Mouse (Mus musculus) intestine, postnatal 0 days (tissue): ENCODE results near the gene Mical2. TPM values are rescaled to one million over a fixed set of nuclear protein-coding genes. Genes with fewer than 3 reads are reported as not detected.

Source experiments
- ATAC-seq: fragments of 200-750 bp; cut with Nextera tagmentation; 2 replicates; pipeline ENCODE4 v1.8.0; 2017; ENCODE audit warnings: mild to moderate bottlenecking, moderate TSS enrichment, moderate library complexity
- H3K27ac ChIP-seq: fragments of 300-500 bp; sonication (generic); 2 replicates; pipeline ENCODE4 v1.5.1; 2014; ENCODE audit warnings: mild to moderate bottlenecking, low read depth, low read length, moderate library complexity
- H3K27me3 ChIP-seq: fragments of 300-500 bp; sonication (generic); replicated peaks from 2 replicates; pipeline ENCODE4 v1.6.1; 2014; ENCODE audit warnings: low read length, mixed read lengths; ENCODE audit not compliant: control insufficient read depth, insufficient read depth
- H3K36me3 ChIP-seq: fragments of 300-500 bp; sonication (generic); 2 replicates; pipeline ENCODE4 v1.6.1; 2014; ENCODE audit warnings: mild to moderate bottlenecking, moderate library complexity; ENCODE audit not compliant: control insufficient read depth, insufficient read depth
- H3K4me1 ChIP-seq: fragments of 300-500 bp; sonication (generic); replicated peaks from 2 replicates; pipeline ENCODE4 v1.6.1; 2014; ENCODE audit warnings: antibody characterized with exemption, low read length, mixed read lengths; ENCODE audit not compliant: control insufficient read depth, insufficient read depth
- H3K4me2 ChIP-seq: fragments of 300-500 bp; sonication (generic); replicated peaks from 2 replicates; pipeline ENCODE4 v1.6.1; 2014; ENCODE audit warnings: low read depth, mild to moderate bottlenecking, moderate library complexity
- H3K4me3 ChIP-seq: fragments of 300-500 bp; sonication (generic); 2 replicates; pipeline ENCODE4 v1.5.1; 2014; ENCODE audit warnings: low read depth, low read length
- H3K9ac ChIP-seq: fragments of 300-500 bp; sonication (generic); 2 replicates; pipeline ENCODE4 v1.6.1; 2014; ENCODE audit warnings: mild to moderate bottlenecking, low read depth, low read length
- H3K9me3 ChIP-seq: fragments of 300-500 bp; sonication (generic); 2 replicates; pipeline ENCODE4 v1.6.1; 2016; ENCODE audit warnings: mixed run types; ENCODE audit not compliant: control insufficient read depth
- CTCF ChIP-seq: sonication (generic); IDR thresholded peaks from 2 replicates; pipeline ENCODE4 v1.5.1; 2016; ENCODE audit warnings: low read depth, mild to moderate bottlenecking, control low read depth, antibody characterized with exemption, moderate library complexity
- WGBS: fragments of 180-500 bp; shearing (Covaris S2); extraction: QIAGEN DNeasy Blood & Tissue Kit; methylation state at CpG from one replicate; pipeline ENCODE4 v1.1.7; 2014; 5-methylcytosine and 5-hydroxymethylcytosine counted together
- polyA plus RNA-seq: library from polyadenylated mRNA; unstranded; fragments of >200 nt; fragmentation: Nextera tagmentation; extraction: Ambion mirVana; gene quantifications from 2 replicates; pipeline ENCODE4 v1.2.1, GENCODE M21; 2015

The Mical2 gene
- polyA plus RNA-seq, 1 experiment from 2014 or later = 13.0 TPM

DNA sequence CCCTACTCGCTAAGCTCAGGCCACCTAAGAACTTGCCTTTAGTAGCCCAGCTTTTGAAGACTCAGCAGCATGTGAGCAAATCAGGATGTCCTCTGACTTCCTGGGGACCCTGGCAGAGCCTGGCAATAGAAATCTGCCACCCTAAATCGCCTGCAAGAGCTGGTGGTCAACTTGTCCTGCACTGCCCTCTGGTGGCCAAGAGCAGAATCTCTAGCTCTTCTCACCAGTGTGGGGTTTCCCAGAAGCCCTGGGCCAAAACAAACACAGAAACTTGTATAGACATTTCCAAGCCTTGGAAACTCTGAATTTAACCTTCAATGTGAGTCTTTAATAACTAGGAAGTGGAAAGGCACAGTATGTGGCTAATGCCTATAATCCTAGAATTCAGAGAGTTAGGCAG lies 143.4 kb downstream of the Mical2 start:
- Histone ChIP-seq H3K27me3 (no peaks in the 10 kb centered on the region), H3K4me1 (no peaks in the 10 kb centered on the region; the same call in 1 of the 2 replicates), H3K9ac (no peak overlapping the region), H3K4me2 (no peak overlapping the region), H3K36me3 (no peaks in the 10 kb centered on the region; the same call in 1 of the 2 replicates), H3K27ac (no peak overlapping the region), H3K4me3 (no peak overlapping the region), H3K9me3 (no peaks in the 10 kb centered on the region)
- peak; percentile 97 for TF ChIP-seq CTCF
- WGBS = 24% methylated on average over 2 of the region's 2 CpGs
- ATAC-seq = no peak; the same call in 1 of the 2 replicates

GRCm38 (mm10) chr7:112369977-112370376 lies 144.3 kb downstream of the Mical2 start:
- Histone ChIP-seq H3K4me2 (no peak overlapping the region), H3K27ac (no peak overlapping the region), H3K4me1 (peaks cover 9% of the 10 kb centered on the region), H3K36me3 (no peaks in the 10 kb centered on the region; the same call in 1 of the 2 replicates), H3K4me3 (no peak overlapping the region), H3K9me3 (no peaks in the 10 kb centered on the region), H3K27me3 (no peaks in the 10 kb centered on the region), H3K9ac (no peak overlapping the region)
- TF ChIP-seq CTCF = no peak
- 85% methylated on average over 3 of the region's 3 CpGs for WGBS
- no peak for ATAC-seq

DNA sequence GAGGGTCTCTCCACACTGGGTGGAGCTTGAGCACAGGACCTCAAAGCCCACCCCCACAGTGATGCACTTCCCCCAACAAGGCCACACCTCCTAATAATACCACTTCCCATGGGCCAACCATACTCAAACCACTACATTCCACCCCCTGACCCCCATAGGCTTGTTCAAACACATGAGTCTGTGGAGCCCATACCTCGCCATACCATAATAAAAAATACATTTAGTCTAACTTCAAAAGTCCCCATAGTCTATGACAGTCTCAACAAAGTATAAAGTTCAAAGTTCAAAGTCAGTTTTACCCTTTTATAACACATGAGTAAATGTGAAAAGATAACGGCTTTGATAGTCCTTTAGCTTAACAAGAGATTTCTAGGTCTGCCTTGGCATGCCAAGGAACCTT lies 145.7 kb downstream of the Mical2 start:
- Histone ChIP-seq H3K36me3 (no peaks in the 10 kb centered on the region; the same call in 1 of the 2 replicates), H3K4me3 (no peak overlapping the region), H3K9me3 (no peaks in the 10 kb centered on the region), H3K27me3 (no peaks in the 10 kb centered on the region), H3K4me2 (no peak overlapping the region), H3K4me1 (peaks cover 11% of the 10 kb centered on the region), H3K27ac (peak overlapping the region; percentile 54), H3K9ac (no peak overlapping the region)
- no peak for TF ChIP-seq CTCF
- WGBS = 41% methylated on average over 2 of the region's 2 CpGs
- peak; percentile 49 for ATAC-seq

GRCm38 (mm10) chr7:112374035-112374434 lies 148.4 kb downstream of the Mical2 start:
- H3K4me3 ChIP-seq = no peak overlapping the region
- WGBS = 41% methylated on average over 5 of the region's 5 CpGs
- H3K9me3 ChIP-seq = no peaks in the 10 kb centered on the region
- TF ChIP-seq CTCF = no peak
- peak; percentile 82 for ATAC-seq
- H3K36me3 ChIP-seq = no peaks in the 10 kb centered on the region; the same call in 1 of the 2 replicates
- no peak overlapping the region for H3K9ac ChIP-seq
- no peaks in the 10 kb centered on the region for H3K27me3 ChIP-seq
- H3K4me2 ChIP-seq = peak overlapping the region; percentile 25; the same call in 1 of the 2 replicates
- H3K27ac ChIP-seq = peak overlapping the region; percentile 91
- peaks cover 11% of the 10 kb centered on the region for H3K4me1 ChIP-seq

DNA sequence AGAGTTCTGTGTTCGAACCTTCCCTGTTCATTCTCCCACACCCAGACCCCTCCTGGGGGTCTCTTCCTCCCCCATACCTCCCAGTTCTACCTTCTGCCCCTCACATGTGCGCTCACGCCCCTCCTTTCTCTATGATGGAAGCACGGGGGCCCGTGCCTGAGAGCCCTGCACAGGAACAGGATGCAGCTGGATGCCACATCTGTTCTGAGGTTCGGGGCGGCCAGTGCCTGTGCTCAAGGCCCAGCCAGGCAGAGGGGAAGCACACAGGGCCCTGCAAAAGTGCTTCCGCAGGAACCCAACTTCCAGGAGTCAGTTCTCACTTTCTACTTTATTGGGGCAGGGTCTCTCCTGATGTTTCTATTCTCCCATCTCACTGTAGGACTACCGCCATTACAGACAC lies 149.4 kb downstream of the Mical2 start:
- peaks cover under 1% of the 10 kb centered on the region; the same call in 1 of the 2 replicates for H3K36me3 ChIP-seq
- 75% methylated on average over 9 of the region's 9 CpGs for WGBS
- H3K4me2 ChIP-seq = no peak overlapping the region
- H3K9me3 ChIP-seq = no peaks in the 10 kb centered on the region
- no peak for TF ChIP-seq CTCF
- H3K9ac ChIP-seq = no peak overlapping the region
- peak overlapping the region; percentile 91 for H3K27ac ChIP-seq
- peaks cover 11% of the 10 kb centered on the region for H3K4me1 ChIP-seq
- no peaks in the 10 kb centered on the region for H3K27me3 ChIP-seq
- no peak for ATAC-seq
- no peak overlapping the region for H3K4me3 ChIP-seq

- no peak for ATAC-seq
- Histone ChIP-seq H3K4me1 (peaks cover 11% of the 10 kb centered on the region), H3K4me3 (no peak overlapping the region), H3K27me3 (no peaks in the 10 kb centered on the region), H3K9ac (no peak overlapping the region), H3K4me2 (no peak overlapping the region), H3K36me3 (peaks cover 5% of the 10 kb centered on the region; the same call in 1 of the 2 replicates), H3K9me3 (no peaks in the 10 kb centered on the region), H3K27ac (peak overlapping the region; percentile 54)
- TF ChIP-seq CTCF = no peak
- WGBS = 39% methylated on average over 5 of the region's 5 CpGs
Observed at GRCm38 (mm10) chr7:112375900-112376299, 150.2 kb downstream of the Mical2 start.
